Mouse (Mus musculus) limb, embryonic 14.5 days (tissue): Measurements from ENCODE around the gene Plekhg4. TPM values are rescaled to one million over a fixed set of nuclear protein-coding genes. Genes with fewer than 3 reads are reported as not detected.

ENCODE experiments used
- ATAC-seq: fragments of 200-750 bp; cut with Nextera tagmentation; 2 replicates; pipeline ENCODE4 v1.8.0; 2017; ENCODE audit warnings: low read depth, moderate number of reproducible peaks, moderate TSS enrichment; ENCODE audit not compliant: low FRiP score
- DNase-seq: peaks from one replicate; pipeline ENCODE4 v3.0.0-alpha.2; 2015; ENCODE audit warnings: low spot score
- H3K27ac ChIP-seq: fragments of 300-500 bp; sonication (generic); replicated peaks from 2 replicates; pipeline ENCODE4 v1.5.1; 2014; ENCODE audit warnings: low read depth, mild to moderate bottlenecking, low read length, moderate library complexity, mixed read lengths
- H3K27me3 ChIP-seq: fragments of 300-500 bp; sonication (generic); 2 replicates; pipeline ENCODE4 v1.6.1; 2014; ENCODE audit warnings: low read length, mixed read lengths; ENCODE audit not compliant: control insufficient read depth, insufficient read depth
- H3K36me3 ChIP-seq: fragments of 300-500 bp; sonication (generic); 2 replicates; pipeline ENCODE4 v1.6.1; 2014; ENCODE audit warnings: mild to moderate bottlenecking, low read length, moderate library complexity, mixed read lengths; ENCODE audit not compliant: control insufficient read depth, insufficient read depth
- H3K4me1 ChIP-seq: fragments of 300-500 bp; sonication (generic); 2 replicates; pipeline ENCODE4 v1.6.1; 2014; ENCODE audit warnings: antibody characterized with exemption, low read length, mixed read lengths; ENCODE audit not compliant: control insufficient read depth, insufficient read depth
- H3K4me2 ChIP-seq: fragments of 300-500 bp; sonication (generic); replicated peaks from 2 replicates; pipeline ENCODE4 v1.6.1; 2014; ENCODE audit warnings: low read depth, mild to moderate bottlenecking, low read length, moderate library complexity; ENCODE audit not compliant: severe bottlenecking
- H3K4me3 ChIP-seq: fragments of 300-500 bp; sonication (generic); replicated peaks from 2 replicates; pipeline ENCODE4 v1.5.1; 2014; ENCODE audit warnings: low read length
- H3K9ac ChIP-seq: fragments of 300-500 bp; sonication (generic); 2 replicates; pipeline ENCODE4 v1.6.1; 2014; ENCODE audit warnings: mild to moderate bottlenecking, low read depth, low read length, moderate library complexity; ENCODE audit not compliant: severe bottlenecking
- H3K9me3 ChIP-seq: fragments of 300-500 bp; sonication (generic); 2 replicates; pipeline ENCODE4 v1.6.1; 2016; ENCODE audit warnings: low read length; ENCODE audit not compliant: control insufficient read depth
- POLR2A ChIP-seq: fragments of 200-500 bp; IDR thresholded peaks from 2 replicates; pipeline ENCODE4 v1.8.0; 2012; ENCODE audit warnings: inconsistent platforms, mild to moderate bottlenecking, moderate library complexity, borderline replicate concordance; ENCODE audit not compliant: insufficient read depth, insufficient read length; ENCODE audit errors: extremely low read depth
- WGBS: fragments of 180-500 bp; shearing (Covaris S2); extraction: QIAGEN DNeasy Blood & Tissue Kit; methylation state at CpG from one replicate; pipeline ENCODE4 v1.1.7; 2014; 5-methylcytosine and 5-hydroxymethylcytosine counted together
- polyA plus RNA-seq, 2 experiments: library from polyadenylated mRNA; depleted of rRNA in 1 of 2; stranded (reverse) in 1 of 2; unstranded in 1 of 2; fragments of >200 nt; fragmentation: Nextera tagmentation in 1 of 2; extraction: Ambion mirVana in 1 of 2; gene quantifications; 2 replicates each; pipeline versions ENCODE4 v1.2.1 to v1.2.3; 2012 to 2014

Plekhg4 gene
- polyA plus RNA-seq, 2 experiments: 1.2 to 3.9 TPM

DNA sequence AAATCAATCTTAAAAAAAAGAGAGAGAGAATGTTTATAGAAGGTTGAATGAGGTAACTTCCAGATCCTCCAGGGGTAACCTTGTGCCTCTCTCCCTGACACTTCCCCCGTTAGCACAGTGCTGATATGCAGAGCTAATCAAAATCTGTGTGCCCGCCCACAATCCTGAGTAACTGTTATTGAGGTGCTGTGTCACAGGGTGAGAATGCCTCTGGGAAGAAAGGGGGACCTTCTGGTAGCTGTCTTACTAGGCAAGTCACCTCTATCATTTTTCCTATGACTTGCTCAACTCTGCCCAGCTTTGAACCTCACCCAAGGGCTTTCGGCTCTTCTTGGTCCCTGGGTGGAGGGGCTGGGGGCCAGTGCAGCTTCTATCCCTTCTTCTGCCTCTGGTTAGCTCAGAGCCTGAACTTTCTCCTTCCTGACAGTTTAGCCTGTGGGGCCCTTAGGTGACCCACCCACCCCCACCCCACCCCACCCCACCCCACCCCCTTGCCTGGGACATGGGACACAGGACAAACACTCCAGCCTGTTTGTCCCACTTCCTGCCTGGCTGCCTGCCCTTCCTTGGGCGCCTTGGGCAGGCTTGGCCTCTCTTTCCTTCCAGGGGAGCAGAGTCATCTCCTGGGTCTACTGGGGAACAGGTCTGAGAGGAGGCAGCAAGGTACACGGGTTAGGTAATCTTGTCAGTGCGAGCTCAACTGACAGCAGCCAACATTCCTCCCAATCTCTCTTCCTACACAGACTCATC is 33.0 kb upstream of the Plekhg4 start:
- no peak overlapping the region for H3K4me2 ChIP-seq
- DNase-seq (no peak), ATAC-seq (no peak)
- H3K36me3 ChIP-seq: peaks cover 26% of the 10 kb centered on the region
- no peak for TF ChIP-seq POLR2A
- no peaks in the 10 kb centered on the region for H3K27me3 ChIP-seq
- H3K4me1 ChIP-seq: 0 out of 2 replicates have a peak, but pooled peaks cover 5% of the 10 kb centered on the region
- no peaks in the 10 kb centered on the region for H3K9me3 ChIP-seq
- no peak overlapping the region for H3K27ac ChIP-seq
- H3K9ac ChIP-seq: no peak overlapping the region
- 75% methylated on average over 6 of the region's 6 CpGs for WGBS
- H3K4me3 ChIP-seq: no peak overlapping the region

- no peak overlapping the region for H3K9ac ChIP-seq
- no peaks in the 10 kb centered on the region for H3K27me3 ChIP-seq
- WGBS: 43% methylated on average over 8 of the region's 8 CpGs
- no peak for TF ChIP-seq POLR2A
- no peak overlapping the region for H3K4me2 ChIP-seq
- peaks cover 10% of the 10 kb centered on the region for H3K4me1 ChIP-seq
- no peaks in the 10 kb centered on the region for H3K9me3 ChIP-seq
- H3K27ac ChIP-seq: no peak overlapping the region
- H3K4me3 ChIP-seq: no peak overlapping the region
- DNase-seq (no peak), ATAC-seq (no peak)
- peaks cover 13% of the 10 kb centered on the region for H3K36me3 ChIP-seq
These were observed 31.7 kb upstream of the Plekhg4 start for GRCm38 (mm10) chr8:105341399-105341798.

- 80% methylated on average over 4 of the region's 4 CpGs for WGBS
- Histone ChIP-seq H3K4me2 (no peak overlapping the region), H3K27me3 (no peaks in the 10 kb centered on the region), H3K9me3 (no peaks in the 10 kb centered on the region), H3K4me1 (peaks cover 16% of the 10 kb centered on the region), H3K9ac (no peak overlapping the region), H3K4me3 (no peak overlapping the region), H3K27ac (no peak overlapping the region), H3K36me3 (0 out of 2 replicates have a peak, but pooled peaks cover under 1% of the 10 kb centered on the region)
- ATAC-seq (no peak), DNase-seq (no peak)
- TF ChIP-seq POLR2A: no peak
These were observed 30.3 kb upstream of the Plekhg4 start for GRCm38 (mm10) chr8:105342768-105343167.

- Histone ChIP-seq H3K27ac (no peak overlapping the region), H3K4me1 (peaks cover 16% of the 10 kb centered on the region), H3K9me3 (no peaks in the 10 kb centered on the region), H3K27me3 (no peaks in the 10 kb centered on the region), H3K4me2 (no peak overlapping the region), H3K4me3 (no peak overlapping the region), H3K9ac (no peak overlapping the region), H3K36me3 (no peaks in the 10 kb centered on the region)
- DNase-seq (no peak), ATAC-seq (no peak)
- WGBS: 73% methylated on average over 7 of the region's 8 CpGs
- no peak for TF ChIP-seq POLR2A
These were observed 29.1 kb upstream of the Plekhg4 start for GRCm38 (mm10) chr8:105343791-105344574.

DNA sequence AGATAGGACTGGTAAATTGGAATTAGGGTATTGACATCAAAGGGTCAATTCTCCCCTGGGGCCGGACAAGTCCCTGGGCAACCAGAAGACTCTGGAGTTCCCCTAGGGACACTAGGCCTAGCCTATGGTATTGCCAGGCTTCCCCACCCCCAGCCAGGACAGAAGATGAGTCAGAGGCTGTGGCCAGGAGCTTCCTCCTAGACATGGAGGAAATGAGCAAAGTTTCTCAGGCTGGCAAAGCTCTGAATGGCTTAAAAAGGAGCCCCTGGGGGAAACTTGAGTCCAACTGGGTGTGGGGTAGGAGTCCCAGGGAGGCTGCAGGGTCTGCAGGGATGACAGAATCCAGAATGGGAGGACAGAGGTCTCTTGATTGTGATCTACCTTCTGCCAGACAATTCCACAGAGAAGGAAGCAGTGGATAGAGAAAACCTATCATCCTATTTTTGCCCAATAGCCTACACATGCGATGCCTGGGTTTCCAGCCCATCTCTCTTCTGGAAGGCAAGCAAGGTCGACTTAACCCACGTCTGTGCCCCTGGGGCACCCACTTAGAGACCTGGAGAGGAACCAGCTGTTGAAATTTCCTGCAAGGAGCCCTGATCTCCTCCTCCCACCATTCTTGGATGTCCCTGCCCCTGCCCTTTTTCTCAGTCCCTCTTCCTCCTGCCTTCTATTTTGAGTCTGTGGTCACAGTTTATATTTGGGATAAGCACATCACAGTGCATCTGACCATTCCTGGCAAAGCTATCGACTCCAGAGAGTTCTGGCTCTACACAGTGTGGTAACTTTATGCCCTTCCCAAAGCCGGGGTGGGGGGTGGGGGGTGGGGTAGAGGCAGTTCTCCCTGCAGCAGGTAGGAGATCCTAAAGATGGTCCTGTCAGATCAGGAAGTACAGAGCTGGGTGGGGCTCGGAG is 27.8 kb upstream of the Plekhg4 start:
- WGBS: 60% methylated on average over 7 of the region's 7 CpGs

More for the DNA sequence above, 27.8 kb upstream of the Plekhg4 start:
- no peaks in the 10 kb centered on the region for H3K27me3 ChIP-seq
- H3K4me1 ChIP-seq: peaks cover 21% of the 10 kb centered on the region
- H3K4me2 ChIP-seq: peak overlapping the region; percentile 70; the same call in 1 of the 2 replicates
- ATAC-seq (no peak), DNase-seq (no peak)
- no peak overlapping the region for H3K4me3 ChIP-seq
- H3K27ac ChIP-seq: no peak overlapping the region
- no peak overlapping the region for H3K9ac ChIP-seq
- TF ChIP-seq POLR2A: no peak
- H3K9me3 ChIP-seq: no peaks in the 10 kb centered on the region
- H3K36me3 ChIP-seq: no peaks in the 10 kb centered on the region
